Mouse (Mus musculus) spleen, postnatal 36 days (tissue): ENCODE data around the gene Lor.

ENCODE experiments used
- DNase-seq, 2 experiments: peaks; one replicate each; pipeline ENCODE4 v3.0.0; 2022; ENCODE audit warnings: low spot score in 2 of 2, mixed read lengths in 1 of 2

Lor gene

DNA sequence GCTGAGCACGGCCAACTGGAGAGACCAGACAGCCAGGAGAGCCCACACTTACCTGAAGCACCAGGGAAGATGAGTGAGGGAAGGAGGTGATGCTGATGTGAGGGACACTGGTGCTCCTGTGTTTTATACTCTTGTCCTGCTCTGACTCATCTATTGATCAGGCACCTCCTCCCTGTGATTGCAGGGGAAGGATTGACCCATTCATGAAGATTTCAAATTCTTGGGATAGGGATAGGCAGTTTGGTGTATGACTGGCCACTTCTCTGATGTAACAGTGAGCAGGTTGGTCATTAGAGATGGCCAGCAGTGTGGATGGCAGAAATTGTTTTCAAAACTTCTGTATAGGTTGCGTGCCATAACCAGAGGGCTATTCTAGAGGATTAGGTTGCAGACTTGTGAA, at the start of gene Lor:
TSS of gene Lor (minus strand) at position 101 of the 400 bp plus-strand sequence.
- no peak for DNase-seq

DNA sequence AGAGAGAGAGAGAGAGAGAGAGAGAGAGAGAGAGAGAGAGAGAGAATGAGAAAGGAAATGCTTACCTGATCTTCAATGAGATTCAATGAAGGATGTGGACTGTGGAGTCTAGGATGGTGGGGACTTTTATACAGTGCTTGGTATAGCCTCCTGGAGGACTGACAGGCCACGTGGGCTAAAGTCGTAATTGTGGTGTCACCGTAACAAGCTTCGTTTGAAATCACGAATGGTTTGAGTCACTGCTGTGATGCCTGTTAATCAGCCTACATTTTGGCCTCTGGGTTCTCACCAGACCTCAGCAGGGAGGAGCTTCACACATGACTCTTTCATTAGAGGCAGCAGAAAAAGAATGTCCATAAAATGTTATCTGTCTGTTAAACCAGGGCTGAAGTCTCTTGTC, 40.9 kb upstream of the Lor start, which contains the start of gene Prr9:
TSS of gene Prr9 (minus strand) at position 101 of the 400 bp plus-strand sequence.
- DNase-seq = no peak

DNA sequence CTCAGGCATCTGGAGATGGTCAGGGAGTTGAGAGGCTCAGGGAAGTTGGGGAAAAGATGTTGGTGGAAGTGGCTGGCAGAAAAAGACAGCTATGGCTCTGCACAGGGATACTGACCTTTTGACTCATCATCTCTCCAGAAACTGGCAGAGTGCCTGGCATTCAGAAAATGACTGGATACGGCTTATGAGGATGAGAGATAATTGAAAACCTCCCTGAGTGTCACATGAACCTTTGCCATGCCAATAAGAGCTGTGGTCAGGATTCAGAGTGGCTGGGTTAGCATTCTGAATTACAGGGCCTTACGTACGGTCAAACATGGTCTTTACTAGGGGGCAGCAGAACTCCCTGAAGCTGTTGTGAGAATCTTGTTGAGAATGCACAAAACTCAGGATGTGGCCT, 38.0 kb upstream of the Lor start:
- DNase-seq = no peak

DNA sequence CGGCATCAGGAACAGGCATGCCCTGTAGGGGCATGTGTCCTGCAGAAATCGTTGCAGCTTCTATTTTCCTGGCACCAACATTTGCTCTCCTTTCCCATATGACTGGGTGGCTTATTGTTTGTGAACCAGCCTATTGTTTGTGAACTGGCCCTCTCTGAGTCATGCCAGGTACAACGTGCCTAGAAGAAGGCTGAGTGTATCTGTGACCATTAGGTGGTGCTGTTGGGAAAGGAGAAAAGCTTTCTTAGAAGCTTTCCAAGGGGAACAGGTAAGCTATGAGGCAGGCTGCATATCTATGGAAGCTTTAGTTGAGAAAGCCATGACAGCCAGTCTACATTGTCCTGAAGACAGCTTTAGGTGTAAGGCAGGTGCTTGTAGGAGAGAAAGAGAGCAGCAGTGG, 35.0 kb upstream of the Lor start:
- no peak for DNase-seq

DNA sequence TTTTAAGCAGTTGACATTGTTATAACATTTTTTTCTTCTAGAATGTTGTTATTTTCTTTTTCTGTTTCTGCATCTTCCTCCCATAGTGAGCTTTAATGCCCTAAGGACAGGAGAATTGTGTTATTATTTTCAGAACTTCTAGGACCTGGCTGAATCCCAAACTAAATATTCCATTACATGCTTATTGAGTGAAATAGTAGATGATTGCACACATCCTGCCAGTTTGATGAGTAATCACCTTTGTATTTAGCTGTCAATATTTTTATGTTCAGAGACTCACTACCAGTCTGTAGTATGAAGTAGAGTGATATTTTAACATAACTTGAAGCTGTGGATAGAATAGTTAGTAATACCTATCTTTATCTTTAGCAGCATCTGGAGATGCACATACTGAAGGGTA, 28.6 kb upstream of the Lor start:
- no peak for DNase-seq

DNA sequence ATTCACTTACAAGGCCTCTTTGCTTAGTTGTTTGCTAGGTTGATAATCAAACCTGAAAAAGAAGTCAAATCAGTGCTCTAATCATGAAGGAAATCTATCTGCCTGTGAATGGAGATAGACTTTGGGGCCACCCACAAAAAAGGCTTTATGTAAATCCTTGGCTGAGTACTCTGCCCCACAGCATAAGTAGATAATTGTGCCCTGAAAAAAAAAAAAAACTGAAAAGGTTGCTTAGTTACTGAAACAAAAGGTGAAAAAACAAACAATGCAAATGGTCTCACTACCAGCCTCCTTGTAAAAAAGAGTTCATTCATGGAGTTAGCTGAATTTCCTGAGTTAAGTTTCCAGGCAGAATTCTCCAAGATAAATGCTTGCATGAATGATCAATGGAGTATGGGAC, 27.8 kb upstream of the Lor start:
- DNase-seq = no peak

DNA sequence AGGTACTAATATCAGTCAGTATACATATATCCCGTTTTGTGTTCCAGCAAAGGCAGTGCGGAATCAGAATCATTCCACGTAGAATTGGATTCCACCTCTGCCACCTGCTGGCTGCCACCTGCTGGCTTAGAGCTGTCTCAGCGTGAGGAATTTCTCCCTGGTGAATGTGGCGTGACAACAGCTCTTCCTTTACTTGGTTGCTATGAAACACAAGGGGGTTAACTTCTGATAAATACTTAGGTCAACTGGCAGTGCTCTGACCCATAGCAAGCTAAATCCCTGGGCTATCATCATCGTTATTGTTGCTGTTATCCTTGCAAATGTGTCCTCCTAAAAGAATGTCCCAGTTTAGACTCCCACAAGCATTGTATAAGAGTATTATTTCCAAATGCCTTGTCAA, 23.6 kb upstream of the Lor start:
- DNase-seq = no peak

DNA sequence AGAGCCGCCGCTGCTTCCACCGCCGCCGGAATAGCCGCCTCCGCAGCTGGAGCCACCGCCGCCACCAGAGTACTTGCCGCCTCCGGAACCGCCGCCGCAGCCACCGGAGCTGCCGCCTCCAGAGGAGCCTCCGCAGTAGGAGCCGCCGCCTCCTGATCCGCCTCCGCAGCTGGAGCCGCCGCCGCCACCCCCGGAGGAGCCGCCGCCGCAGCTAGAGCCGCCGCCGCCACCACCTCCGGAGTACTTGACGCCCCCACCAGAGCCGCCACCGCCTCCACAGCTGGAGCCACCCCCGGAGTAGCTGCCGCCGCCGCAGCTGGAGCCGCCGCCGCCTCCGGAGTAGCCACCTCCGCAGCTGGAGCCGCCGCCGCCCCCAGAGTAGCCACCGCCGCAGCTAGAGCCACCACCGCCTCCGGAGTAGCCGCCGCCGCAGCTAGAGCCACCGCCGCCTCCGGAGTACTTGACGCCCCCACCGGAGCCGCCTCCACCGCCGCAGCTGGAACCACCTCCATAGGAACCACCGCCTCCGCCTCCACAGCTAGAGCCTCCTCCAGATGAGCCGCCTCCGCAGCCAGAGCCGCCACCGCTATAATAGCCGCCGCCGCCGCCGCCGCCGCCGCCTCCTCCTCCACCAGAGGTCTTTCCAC, 1.5 kb downstream of the Lor start:
- DNase-seq = peak in 1 of 2 experiments; percentile 1

DNA sequence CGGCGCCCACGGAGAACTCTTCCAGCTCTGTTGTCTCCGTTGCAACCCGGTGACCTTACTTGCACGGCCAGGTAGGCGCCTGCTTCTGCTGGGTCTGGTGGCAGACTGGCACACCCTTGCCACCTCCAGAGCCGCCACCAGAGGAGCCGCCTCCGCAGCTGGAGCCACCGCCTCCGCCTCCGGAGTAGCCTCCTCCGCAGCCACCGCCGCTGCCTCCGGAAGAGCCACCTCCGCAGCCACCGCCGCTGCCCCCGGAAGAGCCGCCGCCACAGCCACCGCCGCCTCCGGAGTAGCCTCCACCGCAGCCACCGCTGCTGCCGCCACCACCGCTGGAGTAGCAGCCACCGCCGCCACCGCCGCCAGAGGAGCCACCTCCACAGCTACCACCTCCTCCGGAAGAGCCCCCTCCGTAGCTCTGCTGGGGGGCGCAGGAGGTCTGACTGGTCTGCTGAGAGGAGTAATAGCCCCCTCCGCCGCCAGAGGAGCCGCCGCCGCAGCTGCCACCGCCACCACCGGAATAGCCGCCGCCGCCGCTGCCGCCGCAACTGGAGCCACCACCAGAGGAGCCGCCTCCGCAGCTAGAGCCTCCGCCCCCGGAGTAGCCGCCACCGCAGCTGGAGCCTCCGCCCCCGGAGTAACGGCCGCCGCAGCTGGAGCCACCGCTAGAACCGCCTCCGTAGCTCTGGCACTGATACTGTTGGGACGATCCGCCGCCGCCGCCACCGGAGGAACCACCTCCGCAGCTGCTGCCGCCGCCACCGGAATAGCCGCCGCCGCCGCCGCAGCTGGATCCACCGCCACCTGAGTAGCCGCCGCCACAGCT, 2.3 kb downstream of the Lor start:
- DNase-seq = peak; percentile 1 to 8

DNA sequence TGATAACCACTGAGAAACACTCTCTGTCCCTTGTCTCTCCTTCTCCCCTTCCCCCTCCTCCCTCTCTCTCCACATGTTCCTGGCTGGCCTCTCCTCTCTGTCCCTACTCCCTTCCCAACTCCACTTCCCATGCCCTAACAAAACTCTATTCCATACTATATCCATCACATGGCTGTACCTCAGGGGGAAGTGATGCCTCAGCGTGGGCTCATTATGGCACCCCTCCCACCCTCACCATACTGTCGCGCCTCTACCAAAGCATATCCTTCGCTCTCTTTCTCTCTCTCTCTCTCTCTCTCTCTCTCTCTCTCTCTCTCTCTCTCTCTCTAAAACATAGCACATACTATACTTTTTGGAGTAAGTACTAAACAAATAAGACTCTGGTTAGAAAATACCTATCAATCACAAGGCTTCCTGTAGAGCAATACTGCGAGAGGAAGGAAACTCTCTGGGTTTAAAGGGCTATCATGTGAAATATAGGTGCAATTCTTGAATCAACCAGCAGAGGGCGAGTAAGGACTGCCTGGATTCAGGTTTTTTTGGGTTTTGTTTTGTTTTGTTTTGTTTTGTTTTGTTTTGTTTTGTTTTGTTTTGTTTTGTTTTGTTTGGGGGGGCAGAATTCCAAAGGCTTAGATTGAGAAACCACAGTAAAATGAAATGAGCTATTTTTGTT, 32.4 kb downstream of the Lor start:
- DNase-seq = no peak

DNA sequence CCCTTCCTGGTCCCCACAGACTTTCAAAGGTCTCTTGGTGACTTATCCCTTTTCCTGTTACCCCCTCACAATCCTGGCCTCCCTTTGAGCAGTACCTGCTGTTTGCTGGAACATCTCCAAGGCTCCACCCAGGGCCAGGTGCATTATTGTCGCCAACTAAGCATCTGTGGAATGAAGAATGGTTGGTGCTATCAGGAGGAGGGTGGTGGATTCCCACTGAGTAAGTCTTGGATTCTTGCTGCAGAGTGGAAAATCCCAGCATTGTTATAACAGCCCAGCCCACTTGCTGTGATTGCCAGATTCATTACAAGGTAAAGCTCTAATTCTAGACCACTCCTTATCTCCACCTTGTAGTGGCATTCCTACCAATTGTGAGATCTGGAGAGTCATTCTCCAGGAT, 49.0 kb downstream of the Lor start:
- no peak for DNase-seq

DNA sequence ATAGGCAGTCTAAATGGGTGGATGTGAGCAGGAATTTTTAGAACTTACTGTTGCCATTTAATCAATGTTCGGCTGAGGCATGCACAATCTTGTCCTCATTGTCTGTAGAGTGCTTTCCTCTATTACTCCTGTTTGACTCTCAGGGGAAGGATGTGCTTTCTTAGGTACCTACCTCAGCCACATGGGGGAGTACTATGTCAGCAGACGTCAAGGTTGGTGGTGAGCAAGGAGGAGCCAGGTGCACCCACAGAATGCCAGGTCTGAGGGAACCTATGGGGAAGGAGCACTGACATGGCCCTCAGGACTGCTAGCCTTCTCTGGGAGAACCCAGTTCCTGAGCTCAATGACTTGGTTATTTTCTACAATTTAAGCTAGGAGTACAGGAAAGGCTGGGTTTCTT, 49.7 kb downstream of the Lor start:
- DNase-seq = no peak
